Mouse (Mus musculus) thymus, adult 2 months (tissue): ENCODE results near the gene Fam196b.

Source experiments
- CTCF ChIP-seq: fragments of 200-500 bp; IDR thresholded peaks from 2 replicates; pipeline ENCODE4 v1.5.1; 2012; ENCODE audit warnings: mild to moderate bottlenecking, control low read depth, low read length, moderate library complexity, borderline replicate concordance; ENCODE audit not compliant: control insufficient read depth, poor library complexity, insufficient read depth; ENCODE audit errors: extremely low read depth
- POLR2A ChIP-seq: fragments of 200-500 bp; IDR thresholded peaks from 2 replicates; pipeline ENCODE4 v1.6.1; 2012; ENCODE audit warnings: mild to moderate bottlenecking, low read length, control low read depth, moderate library complexity; ENCODE audit not compliant: control insufficient read depth, poor library complexity, insufficient read depth; ENCODE audit errors: extremely low read depth

DNA sequence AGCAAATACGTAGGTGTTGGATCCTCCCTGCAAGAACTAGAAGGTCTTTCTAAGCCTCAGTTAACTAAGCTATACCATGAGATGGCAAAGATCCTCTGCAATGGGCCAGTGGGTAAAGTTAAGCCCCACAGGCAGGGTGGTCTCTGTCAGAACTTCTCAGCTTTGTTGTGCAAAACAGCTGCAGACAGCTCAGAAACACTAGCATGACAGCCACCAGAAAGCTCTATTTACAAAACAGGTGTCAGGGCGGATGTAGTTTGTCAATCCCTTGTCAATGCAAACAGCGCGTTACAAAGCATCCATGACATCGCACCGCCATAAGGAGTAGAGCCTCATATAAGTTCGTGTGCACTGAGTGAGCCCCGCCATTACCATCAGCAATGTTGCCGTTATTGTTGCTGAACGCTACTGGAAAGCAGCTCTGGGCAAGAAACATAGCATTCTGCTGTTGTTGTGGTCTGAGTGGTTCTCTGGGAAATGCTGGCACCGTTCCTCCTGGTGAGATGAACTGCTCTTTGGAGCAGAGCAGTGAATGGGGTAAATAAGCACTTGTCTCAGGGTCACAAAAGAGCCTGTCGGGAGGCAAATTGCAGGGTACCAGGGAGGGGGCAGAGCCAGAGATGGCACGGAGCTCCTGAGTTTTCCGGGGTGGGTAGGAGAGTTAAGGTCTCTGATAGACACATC lies 38.1 kb upstream of the Fam196b start:
- TF ChIP-seq POLR2A = no peak
- TF ChIP-seq CTCF = no peak
